Mouse (Mus musculus): Measurements from ENCODE around the gene Galns. TPM values are rescaled to one million over a fixed set of nuclear protein-coding genes. Genes with fewer than 3 reads are reported as not detected.

Gene Galns
- polyA plus RNA-seq, 1 experiment = not detected

DNA sequence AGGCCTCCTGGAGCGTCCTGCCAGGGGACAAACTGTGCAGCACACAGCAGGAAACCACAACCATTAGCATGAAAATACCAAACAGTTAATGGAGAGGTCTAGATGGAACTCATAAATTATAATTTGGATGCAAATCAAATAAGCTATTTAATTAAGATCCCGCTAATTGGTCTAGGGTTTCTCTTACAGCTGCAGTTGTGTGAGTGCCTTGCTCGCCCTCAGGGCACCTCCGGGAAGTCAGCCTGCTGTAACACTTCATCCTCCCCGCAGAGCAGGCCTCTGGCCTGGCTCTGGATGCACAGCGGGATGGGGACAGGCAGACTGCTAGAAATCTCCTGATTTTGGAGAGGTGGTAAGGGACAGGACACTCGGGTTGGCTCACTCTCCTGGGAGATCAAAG is 25.1 kb downstream of the Galns start:
- H3K4me3 ChIP-seq (ENCODE audit: insufficient read depth, low read depth, low read length) = no peak overlapping the region
- no peaks in the 10 kb centered on the region for H3K4me1 ChIP-seq (ENCODE audit: control insufficient read depth, insufficient read depth, low read length)
- no peak overlapping the region for H3K27ac ChIP-seq (ENCODE audit: insufficient read depth, low read depth, low read length)
- WGBS = 56% methylated on average over 7 of the region's 7 CpGs
- TF ChIP-seq CTCF (IDR thresholded peaks at IDR 0.05; ENCODE audit: insufficient read depth, low read depth, low read length) = no peak
- TF ChIP-seq POLR2A (IDR thresholded peaks at IDR 0.05; ENCODE audit: insufficient read depth, low read depth, low read length) = no peak

- no peak for TF ChIP-seq POLR2A (IDR thresholded peaks at IDR 0.05; ENCODE audit: insufficient read depth, low read depth, low read length)
- TF ChIP-seq CTCF (IDR thresholded peaks at IDR 0.05; ENCODE audit: insufficient read depth, low read depth, low read length) = no peak
Observed at GRCm38 (mm10) chr8:122585411-122585891, 25.8 kb downstream of the Galns start.

GRCm38 (mm10) chr8:122584981-122585380 is 26.3 kb downstream of the Galns start:
- 87% methylated on average over 9 of the region's 9 CpGs for WGBS
- Histone ChIP-seq H3K27ac (ENCODE audit: insufficient read depth, low read depth, low read length) (no peak overlapping the region), H3K4me1 (ENCODE audit: control insufficient read depth, insufficient read depth, low read length) (no peaks in the 10 kb centered on the region), H3K4me3 (ENCODE audit: insufficient read depth, low read depth, low read length) (no peak overlapping the region)
- no peak for TF ChIP-seq POLR2A (IDR thresholded peaks at IDR 0.05; ENCODE audit: insufficient read depth, low read depth, low read length)
- TF ChIP-seq CTCF (IDR thresholded peaks at IDR 0.05; ENCODE audit: insufficient read depth, low read depth, low read length) = no peak

More at GRCm38 (mm10) chr8:122585411-122585891, 25.8 kb downstream of the Galns start:
- Histone ChIP-seq H3K4me3 (ENCODE audit: insufficient read depth, low read depth, low read length) (no peak overlapping the region), H3K27ac (ENCODE audit: insufficient read depth, low read depth, low read length) (no peak overlapping the region), H3K4me1 (ENCODE audit: control insufficient read depth, insufficient read depth, low read length) (no peaks in the 10 kb centered on the region)
- WGBS = 79% methylated on average over 14 of the region's 14 CpGs

DNA sequence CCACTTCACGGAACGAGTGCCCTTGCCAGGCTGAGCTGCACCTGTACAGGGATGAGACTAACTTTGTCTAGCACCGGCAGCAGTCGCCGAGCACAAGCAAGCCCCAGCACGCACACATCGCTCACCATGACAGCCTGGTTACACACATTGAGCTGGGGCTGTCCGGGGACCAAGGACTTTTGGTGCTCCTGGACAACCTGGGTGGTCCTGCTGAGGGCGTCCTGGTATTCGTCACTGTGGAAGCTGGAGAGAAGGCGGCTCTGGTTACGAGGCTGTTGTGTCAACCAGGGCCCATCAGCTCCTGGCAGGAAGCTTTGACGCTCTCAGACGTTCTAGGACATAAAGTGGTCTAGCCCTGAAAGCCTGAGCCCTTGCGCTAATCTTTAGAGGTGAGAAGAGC is 30.3 kb downstream of the Galns start:
- TF ChIP-seq POLR2A (IDR thresholded peaks at IDR 0.05; ENCODE audit: insufficient read depth, low read depth, low read length) = no peak
- 84% methylated on average over 15 of the region's 15 CpGs for WGBS
- H3K4me1 ChIP-seq (ENCODE audit: control insufficient read depth, insufficient read depth, low read length) = peaks cover 8% of the 10 kb centered on the region
- H3K4me3 ChIP-seq (ENCODE audit: insufficient read depth, low read depth, low read length) = no peak overlapping the region
- H3K27ac ChIP-seq (ENCODE audit: insufficient read depth, low read depth, low read length) = no peak overlapping the region

DNA sequence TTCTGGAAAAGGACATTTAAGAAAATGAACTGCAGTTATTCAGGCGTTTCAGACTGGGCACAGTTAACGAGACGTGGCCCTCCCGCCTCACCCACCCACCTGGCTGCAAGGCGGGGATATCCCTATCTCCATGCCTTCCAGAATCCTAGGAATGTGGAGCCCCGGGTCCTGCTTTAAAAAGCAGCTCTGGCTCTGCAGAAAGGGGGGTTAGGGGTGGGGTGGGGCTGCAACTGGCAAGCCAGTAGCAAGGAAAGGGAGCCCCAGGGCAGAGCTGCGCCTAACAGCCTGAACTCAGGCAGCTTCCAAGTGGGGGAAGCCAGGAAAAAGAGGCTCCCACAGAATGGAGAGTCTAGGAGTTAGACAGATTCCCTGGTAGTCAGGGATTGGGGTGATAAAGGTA is 32.1 kb downstream of the Galns start:
- H3K4me3 ChIP-seq (ENCODE audit: insufficient read depth, low read depth, low read length) = no peak overlapping the region
- H3K27ac ChIP-seq (ENCODE audit: insufficient read depth, low read depth, low read length) = no peak overlapping the region
- 61% methylated on average over 7 of the region's 7 CpGs for WGBS
- peaks cover 22% of the 10 kb centered on the region for H3K4me1 ChIP-seq (ENCODE audit: control insufficient read depth, insufficient read depth, low read length)
- TF ChIP-seq POLR2A (IDR thresholded peaks at IDR 0.05; ENCODE audit: insufficient read depth, low read depth, low read length) (no peak), CTCF (IDR thresholded peaks at IDR 0.05; ENCODE audit: insufficient read depth, low read depth, low read length) (no peak)

GRCm38 (mm10) chr8:122577116-122577515 is 34.1 kb downstream of the Galns start:
- no peak overlapping the region for H3K27ac ChIP-seq (ENCODE audit: insufficient read depth, low read depth, low read length)
- 37% methylated on average over 10 of the region's 10 CpGs for WGBS
- H3K4me3 ChIP-seq (ENCODE audit: insufficient read depth, low read depth, low read length) = peak overlapping the region; percentile 75
- no peak for TF ChIP-seq CTCF (IDR thresholded peaks at IDR 0.05; ENCODE audit: insufficient read depth, low read depth, low read length)
- no peak for TF ChIP-seq POLR2A (IDR thresholded peaks at IDR 0.05; ENCODE audit: insufficient read depth, low read depth, low read length)
- peaks cover 22% of the 10 kb centered on the region for H3K4me1 ChIP-seq (ENCODE audit: control insufficient read depth, insufficient read depth, low read length)

GRCm38 (mm10) chr8:122576648-122577022 is 34.6 kb downstream of the Galns start, which contains the start of gene Aprt:
Gene Aprt, minus strand, starts transcription at chr8:122576909.
- Histone ChIP-seq H3K4me1 (ENCODE audit: control insufficient read depth, insufficient read depth, low read length) (peaks cover 22% of the 10 kb centered on the region), H3K4me3 (ENCODE audit: insufficient read depth, low read depth, low read length) (peak within 1 kb of the TSS; percentile 75), H3K27ac (ENCODE audit: insufficient read depth, low read depth, low read length) (0 out of 2 replicates have a peak within 1 kb of the TSS, but pooled peaks have one; percentile 5)
- no peak for TF ChIP-seq CTCF (IDR thresholded peaks at IDR 0.05; ENCODE audit: insufficient read depth, low read depth, low read length)
- TF ChIP-seq POLR2A (IDR thresholded peaks at IDR 0.05; ENCODE audit: insufficient read depth, low read depth, low read length) = no peak; the same call in none of the 2 replicates
- WGBS = under 1% methylated on average over 39 of the region's 39 CpGs

DNA sequence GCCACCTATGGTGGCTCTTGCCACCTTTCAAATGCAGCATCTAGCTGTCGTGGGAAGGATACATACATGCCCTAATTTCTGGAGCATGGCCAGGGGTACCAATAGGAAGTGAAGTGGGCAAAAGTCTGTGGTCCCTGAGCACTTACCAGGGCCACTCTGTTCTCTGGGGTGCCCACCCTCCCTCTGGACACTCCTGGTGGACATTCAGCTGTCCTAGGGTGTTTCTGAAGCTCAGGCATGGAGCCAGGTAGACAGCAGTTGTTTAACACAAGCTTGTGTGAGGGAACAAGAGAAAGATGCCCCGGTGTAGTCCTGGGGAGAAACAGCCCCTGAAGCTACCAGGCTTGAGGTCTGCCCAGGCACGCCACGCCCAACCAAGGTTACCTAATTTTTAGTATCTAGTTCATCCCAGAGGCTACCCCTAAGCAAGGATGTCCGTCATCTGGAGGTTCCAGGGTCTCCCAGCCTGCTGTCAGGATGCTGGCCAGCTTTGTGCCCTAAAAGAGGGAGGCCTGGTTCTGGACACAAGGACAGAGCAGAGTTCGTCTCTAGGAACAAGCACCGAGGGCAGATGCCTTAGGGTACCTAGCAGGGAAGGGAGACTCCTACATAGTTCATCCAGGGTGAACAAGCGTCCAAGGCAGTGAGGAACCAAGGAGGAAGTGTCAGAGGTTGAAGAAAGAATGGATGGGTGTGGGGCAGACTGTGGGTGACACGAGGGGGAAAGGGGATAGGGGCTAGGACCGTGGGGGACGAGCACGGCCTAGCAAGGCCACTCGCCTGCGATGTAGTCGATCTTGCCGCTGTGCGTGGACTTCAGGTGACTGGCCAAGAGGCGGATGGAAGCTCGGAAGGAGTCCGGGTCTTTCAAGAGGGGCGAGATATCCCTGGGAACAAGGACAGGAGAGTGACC is 35.3 kb downstream of the Galns start:
- Histone ChIP-seq H3K4me1 (ENCODE audit: control insufficient read depth, insufficient read depth, low read length) (peaks cover 22% of the 10 kb centered on the region), H3K4me3 (ENCODE audit: insufficient read depth, low read depth, low read length) (peak overlapping the region; percentile 75), H3K27ac (ENCODE audit: insufficient read depth, low read depth, low read length) (0 out of 2 replicates have a peak overlapping the region, but pooled peaks have one; percentile 5)
- TF ChIP-seq POLR2A (IDR thresholded peaks at IDR 0.05; ENCODE audit: insufficient read depth, low read depth, low read length) (no peak; the same call in 1 of the 2 replicates), CTCF (IDR thresholded peaks at IDR 0.05; ENCODE audit: insufficient read depth, low read depth, low read length) (no peak)
- 19% methylated on average over 21 of the region's 21 CpGs for WGBS

DNA sequence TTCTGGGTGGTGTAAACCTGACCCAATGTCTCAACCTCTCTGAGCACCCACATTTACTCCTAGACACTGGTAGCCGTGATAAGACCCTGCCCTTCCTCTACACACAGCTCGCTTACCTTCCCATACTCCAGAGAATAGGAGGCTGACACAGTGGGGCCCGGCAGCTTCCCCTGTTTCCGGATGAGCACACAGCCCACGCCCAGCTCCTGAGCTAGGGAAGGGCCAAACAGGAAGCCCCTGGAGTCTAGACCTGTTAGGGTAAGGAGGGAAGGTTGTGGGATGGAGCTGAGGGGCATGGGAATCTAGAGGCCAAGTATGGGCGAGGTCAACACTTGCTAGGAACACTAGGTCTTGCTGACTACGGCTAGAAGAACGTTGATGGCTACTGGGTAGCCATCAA is 36.0 kb downstream of the Galns start:
- 84% methylated on average over 8 of the region's 8 CpGs for WGBS
- no peak overlapping the region for H3K4me3 ChIP-seq (ENCODE audit: insufficient read depth, low read depth, low read length)
- no peak overlapping the region for H3K27ac ChIP-seq (ENCODE audit: insufficient read depth, low read depth, low read length)

More for the DNA sequence above, 36.0 kb downstream of the Galns start:
- TF ChIP-seq POLR2A (IDR thresholded peaks at IDR 0.05; ENCODE audit: insufficient read depth, low read depth, low read length) (no peak), CTCF (IDR thresholded peaks at IDR 0.05; ENCODE audit: insufficient read depth, low read depth, low read length) (no peak)
- H3K4me1 ChIP-seq (ENCODE audit: control insufficient read depth, insufficient read depth, low read length) = peaks cover 22% of the 10 kb centered on the region

Measured in olfactory bulb, adult 2 months (tissue).